In the genomic region with DNA sequence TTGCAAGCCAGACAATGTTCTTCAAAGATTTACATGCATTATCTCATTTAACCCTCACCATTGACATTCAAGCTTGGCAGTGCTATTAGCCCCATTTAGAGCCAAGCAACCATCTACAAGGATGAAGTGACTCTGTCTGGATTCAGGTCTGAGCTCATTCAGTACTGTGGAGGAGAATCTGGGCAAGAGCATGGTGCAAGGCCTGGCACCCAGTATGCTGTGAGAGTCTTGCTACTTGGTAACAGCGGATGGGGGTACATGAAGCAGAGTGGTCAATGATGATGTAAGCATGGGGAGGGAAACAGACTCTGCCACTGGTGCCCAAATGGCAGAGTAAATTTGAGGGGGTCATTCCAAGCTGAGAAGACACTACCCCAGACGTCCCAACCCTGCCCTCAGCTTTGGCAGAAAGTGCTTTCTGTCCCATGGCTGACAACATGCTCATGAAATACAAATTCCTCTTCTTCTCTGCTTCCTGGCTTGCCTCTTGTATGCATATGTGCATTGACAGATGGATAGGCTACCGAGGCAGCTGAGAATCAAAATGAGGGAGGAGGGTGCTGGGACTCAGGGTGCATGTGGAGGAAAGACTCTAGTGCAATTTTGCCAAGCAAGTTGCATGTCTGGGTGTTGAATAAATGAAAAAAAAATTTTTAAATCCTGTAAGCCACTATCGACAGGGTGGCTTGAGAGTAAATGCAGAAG, we compare ENCODE assay signal across 18 mouse cellular contexts. TPM values are rescaled to one million over a fixed set of nuclear protein-coding genes. Genes with fewer than 3 reads are reported as not detected.
DNase-seq lines count a peak whose midpoint lies in the region; ATAC-seq lines count a peak whose summit lies in the region.
"Had no signal": no experiment of that assay in that cellular context is flagged by ENCODE, and none has a peak within 500 bp of the region (broad histone marks: within the 10 kb centered on the region; RNA-seq: fewer than 3 reads in every experiment).

No protein-coding gene starts in this region.

- peak; percentile 76 for ATAC-seq in frontal cortex, adult (ENCODE audit: low TSS enrichment)
- ATAC-seq: midbrain, embryonic 15.5 days had no signal

- no peak for DNase-seq in frontal cortex, postnatal 25 days (ENCODE audit: low spot score in 2 of 2)
- DNase-seq in brain, embryonic 18.5 days (ENCODE audit: low read depth, low spot score): peak; percentile 75
- DNase-seq in layer of hippocampus, adult 18-20 months (ENCODE audit: low spot score in 2 of 2): peak; percentile 73 to 89
- peak; percentile 68 to 72 for DNase-seq in layer of hippocampus, postnatal 36 days
- no peak for DNase-seq in kidney, postnatal 25 days
- no peak for DNase-seq in adrenal gland, postnatal 4 days (ENCODE audit: low spot score in 2 of 2)
- DNase-seq: adrenal gland, adult 2 months; cerebellum, adult 11-12 months; kidney, adult 2 months; kidney, postnatal 10 days; lung, adult 18-20 months; right cerebral cortex, postnatal 25 days; thymus, adult 2 months had no signal

RNA-seq across cellular contexts. Expression of gene Dab1, which starts 41.9 kb away (rescaled TPM):
- 100 to 1,000 TPM; 146 to 158 TPM for total RNA-seq in layer of hippocampus, adult 18-20 months (2021)
- total RNA-seq in layer of hippocampus, postnatal 36 days (2021): 100 to 1,000 TPM; 139 to 161 TPM
- 1 to 10 TPM; 2.1 to 4.3 TPM for total RNA-seq in adrenal gland, postnatal 4 days (2021)
- total RNA-seq: gastrocnemius, adult 8-10 months; hematopoietic stem cell, adult 5-6 weeks; neutrophil, adult 5-6 weeks had no signal

Comparison
In these comparisons a context has a peak if more than half of its experiments do, and no peak if none do; other contexts are left out.
1. DNase-seq: peak in brain, embryonic 18.5 days (single experiment), layer of hippocampus, adult 18-20 months (2 of 2) and layer of hippocampus, postnatal 36 days (2 of 2); none in frontal cortex, postnatal 25 days (0 of 2), kidney, postnatal 25 days (0 of 2) and adrenal gland, postnatal 4 days (0 of 2).
2. RNA of gene Dab1, which starts 41.9 kb away (total RNA-seq): 139 to 161 TPM in layer of hippocampus, postnatal 36 days and 146 to 158 TPM in layer of hippocampus, adult 18-20 months; 2.1 to 4.3 TPM in adrenal gland, postnatal 4 days; every median in the first group is over 10 times any median in the second.